Mouse (Mus musculus) C2C12 (cell line): ENCODE results near the gene Acox3. TPM values are rescaled to one million over a fixed set of nuclear protein-coding genes. Genes with fewer than 3 reads are reported as not detected.

ENCODE experiments used
- H3K27me3 ChIP-seq: one replicate; pipeline ENCODE4 v1.6.1; 2011; ENCODE audit not compliant: control insufficient read depth, insufficient read depth, insufficient read length
- H3K36me3 ChIP-seq: one replicate; pipeline ENCODE4 v1.6.1; 2011; ENCODE audit not compliant: control insufficient read depth, insufficient read depth
- H3K4me3 ChIP-seq: one replicate; pipeline ENCODE4 v1.5.1; 2011; ENCODE audit warnings: mild to moderate bottlenecking, control low read depth; ENCODE audit not compliant: poor library complexity, insufficient read depth, severe bottlenecking
- H3K79me2 ChIP-seq: one replicate; pipeline ENCODE4 v1.6.1; 2011; ENCODE audit not compliant: control insufficient read depth, insufficient read depth
- H3K79me3 ChIP-seq: one replicate; pipeline ENCODE4 v1.6.1; 2011; ENCODE audit warnings: low read depth, control low read depth
- H3ac ChIP-seq: one replicate; pipeline ENCODE3; 2011; ENCODE audit warnings: low read depth; ENCODE audit not compliant: control insufficient read depth, insufficient read length
- CEBPB ChIP-seq: IDR thresholded peaks from one replicate; pipeline ENCODE4 v1.6.1; 2011; ENCODE audit warnings: low read depth, mild to moderate bottlenecking, control low read depth, moderate library complexity
- USF1 ChIP-seq: IDR thresholded peaks from one replicate; pipeline ENCODE4 v1.6.1; 2011; ENCODE audit warnings: low read depth, mild to moderate bottlenecking, control low read depth, moderate library complexity
- polyA plus RNA-seq: library from polyadenylated mRNA; unstranded; fragments of >200 nt; fragmentation: generic; extraction: Trizol; gene quantifications from one replicate; pipeline ENCODE4 v1.2.1, GENCODE M21; 2012; ENCODE audit warnings: missing spikeins

Gene Acox3
- polyA plus RNA-seq, 1 experiment, result 8.6 TPM

GRCm38 (mm10) chr5:35662021-35662545 is 79.2 kb downstream of the Acox3 start:
- Histone ChIP-seq H3K79me2 (no peaks in the 10 kb centered on the region), H3ac (no peak overlapping the region), H3K4me3 (no peak overlapping the region), H3K36me3 (no peaks in the 10 kb centered on the region), H3K27me3 (no peaks in the 10 kb centered on the region), H3K79me3 (no peaks in the 10 kb centered on the region)
- peak; percentile 52 for TF ChIP-seq USF1
- TF ChIP-seq CEBPB, result no peak

Other genes with a start within 250 kb of the Acox3 start
- not detected for gene Hmx1, start 193.9 kb upstream of the Acox3 start, polyA plus RNA-seq
- gene Cpz, start 57.3 kb upstream of the Acox3 start, polyA plus RNA-seq, result 0.77 TPM
- 6.8 TPM for gene Trmt44, start 8.0 kb upstream of the Acox3 start, polyA plus RNA-seq
- gene Htra3, start 96.7 kb downstream of the Acox3 start, polyA plus RNA-seq, result 12.0 TPM
- 0.20 TPM for gene Sh3tc1, start 156.9 kb downstream of the Acox3 start, polyA plus RNA-seq
- 0.08 TPM for gene Ablim2, start 174.8 kb downstream of the Acox3 start, polyA plus RNA-seq